Mouse (Mus musculus): Measurements from ENCODE around the gene Radil.

Radil gene

DNA sequence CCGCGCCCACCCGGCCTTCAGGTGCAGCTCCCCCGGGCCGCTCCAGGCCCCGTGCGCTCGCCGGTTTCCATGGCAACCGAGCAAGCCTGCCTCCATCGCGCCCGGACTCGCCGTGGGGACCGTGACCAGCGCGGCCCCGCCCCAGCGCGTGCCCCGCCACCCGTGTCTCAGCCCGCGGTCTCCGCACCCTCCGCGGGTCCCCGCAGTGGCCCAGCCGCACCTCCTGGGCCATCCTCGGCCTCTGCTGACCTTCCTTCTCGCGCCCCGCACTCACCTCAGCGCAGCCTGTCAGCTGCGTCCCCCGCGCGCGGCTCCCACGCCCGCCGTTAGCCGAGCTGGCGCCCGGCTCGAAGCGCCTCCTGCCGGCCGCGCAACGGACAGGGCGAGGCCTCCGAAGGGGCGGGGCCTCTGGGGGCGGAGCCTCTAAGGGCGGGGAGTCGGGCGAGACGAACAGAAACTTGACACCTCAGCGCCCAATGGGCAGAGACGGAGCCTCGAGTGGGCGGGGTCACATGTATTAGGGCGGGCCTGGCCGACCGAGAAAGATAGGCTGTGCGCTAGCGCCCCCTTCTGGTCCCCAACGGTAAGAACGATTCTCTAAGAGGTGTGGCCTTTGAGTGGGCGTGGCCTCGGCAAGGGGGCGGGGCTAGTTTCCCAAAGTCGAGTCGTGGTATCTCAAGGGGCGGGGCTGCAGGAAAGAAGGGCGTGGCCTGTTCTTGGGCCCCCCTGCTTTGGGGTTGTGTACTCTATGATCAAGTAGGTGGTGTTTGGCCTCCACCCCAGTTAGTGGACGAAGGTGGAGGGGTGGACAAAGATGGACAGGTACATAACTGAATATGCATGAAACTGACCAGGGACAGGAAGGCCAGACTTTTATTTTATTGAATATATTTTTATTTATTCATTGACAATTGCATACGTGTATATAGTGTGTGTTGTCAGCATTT, at the start of gene Radil:
Gene Radil (minus strand): TSS at position 393 of the 947 bp plus-strand sequence.
- DNase-seq: peak; percentile 100

DNA sequence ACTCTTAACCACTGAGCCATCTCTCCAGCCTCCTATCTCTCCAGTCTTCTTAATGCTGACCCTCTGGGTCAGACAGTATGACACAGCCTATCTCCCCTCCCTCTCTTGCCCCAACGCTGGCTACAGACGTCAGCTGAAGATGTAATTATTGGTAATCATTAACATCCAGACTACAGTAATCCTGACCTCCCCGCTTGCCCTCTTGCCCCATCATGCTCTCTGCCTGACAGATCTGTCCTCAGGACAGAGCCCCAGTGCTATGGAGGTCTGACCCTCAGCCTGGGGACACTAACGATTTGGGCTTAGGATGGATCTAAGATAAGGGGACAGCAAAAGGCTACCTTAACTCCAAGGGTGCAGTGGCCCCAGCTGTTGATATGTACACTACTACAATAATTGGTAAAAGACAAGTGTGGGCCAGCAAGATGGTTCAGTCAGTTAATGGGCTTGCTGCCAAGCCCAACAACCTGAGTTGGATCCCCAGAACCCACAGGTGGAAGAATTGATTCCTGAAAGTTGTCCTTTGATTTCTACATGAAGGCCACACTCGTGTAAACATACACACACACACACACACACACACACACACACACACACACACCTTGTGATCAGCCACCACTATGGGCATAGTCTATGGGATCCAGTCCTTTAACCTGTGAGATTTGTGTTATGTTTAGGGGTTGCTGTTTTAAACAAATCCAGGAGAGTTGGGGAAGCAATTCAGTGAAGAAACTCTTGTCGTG, 46.9 kb upstream of the Radil start:
- no peak for DNase-seq

- DNase-seq: no peak
These were observed 45.8 kb upstream of the Radil start for GRCm38 (mm10) chr5:142596723-142597122.

- peak; percentile 43 for DNase-seq
These were observed 44.8 kb upstream of the Radil start for GRCm38 (mm10) chr5:142595698-142596097.

GRCm38 (mm10) chr5:142590953-142591616, 40.2 kb upstream of the Radil start:
- no peak for DNase-seq

- no peak for DNase-seq
These were observed 32.8 kb upstream of the Radil start for GRCm38 (mm10) chr5:142583616-142584126.

DNA sequence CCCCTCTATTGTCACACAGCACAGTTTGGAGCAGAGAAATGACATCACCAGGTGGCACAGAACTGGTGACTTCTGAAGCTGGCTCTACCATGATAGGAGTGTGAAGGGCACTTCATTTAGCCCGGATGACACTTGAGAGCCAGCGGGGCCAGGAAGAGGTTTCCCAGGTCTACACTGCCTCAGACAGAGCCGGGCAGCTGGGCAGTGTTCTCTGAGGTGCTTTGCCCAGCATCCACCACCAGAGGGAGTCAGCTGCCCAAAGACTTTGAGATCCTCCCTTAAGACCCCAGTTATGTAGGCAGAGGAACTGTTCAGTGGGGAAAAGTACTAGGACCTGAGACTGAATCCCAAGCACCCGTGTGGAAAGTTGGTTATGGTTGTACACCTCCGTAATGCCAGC, 30.6 kb upstream of the Radil start:
- peak; percentile 63 for DNase-seq

- DNase-seq: no peak
These were observed 27.3 kb upstream of the Radil start for GRCm38 (mm10) chr5:142578192-142578591.

GRCm38 (mm10) chr5:142576832-142577231, 25.9 kb upstream of the Radil start:
- no peak for DNase-seq

GRCm38 (mm10) chr5:142574323-142575057, 23.6 kb upstream of the Radil start:
- no peak for DNase-seq

- no peak for DNase-seq
These were observed 13.7 kb upstream of the Radil start for GRCm38 (mm10) chr5:142564606-142565005.

DNA sequence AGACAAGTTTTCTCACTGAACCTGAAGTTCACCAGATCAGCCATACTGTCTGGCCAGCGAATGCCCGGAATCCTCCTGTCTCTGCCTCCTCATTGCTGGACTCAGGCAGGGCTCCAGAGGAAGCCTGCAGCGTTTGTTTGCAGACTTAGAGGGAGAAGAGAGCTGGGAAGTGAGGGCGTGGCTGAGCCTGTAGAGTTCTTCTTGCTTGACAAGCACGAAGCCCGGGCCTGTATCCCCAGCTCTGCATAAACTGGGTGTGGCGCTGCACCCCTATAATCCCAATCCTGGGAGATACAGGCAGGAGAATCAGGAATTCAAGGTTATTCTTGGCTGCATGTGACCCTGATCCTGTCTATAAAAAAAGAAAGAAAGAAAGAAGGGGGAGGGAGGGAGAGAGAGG, 9.4 kb upstream of the Radil start:
- no peak for DNase-seq

DNA sequence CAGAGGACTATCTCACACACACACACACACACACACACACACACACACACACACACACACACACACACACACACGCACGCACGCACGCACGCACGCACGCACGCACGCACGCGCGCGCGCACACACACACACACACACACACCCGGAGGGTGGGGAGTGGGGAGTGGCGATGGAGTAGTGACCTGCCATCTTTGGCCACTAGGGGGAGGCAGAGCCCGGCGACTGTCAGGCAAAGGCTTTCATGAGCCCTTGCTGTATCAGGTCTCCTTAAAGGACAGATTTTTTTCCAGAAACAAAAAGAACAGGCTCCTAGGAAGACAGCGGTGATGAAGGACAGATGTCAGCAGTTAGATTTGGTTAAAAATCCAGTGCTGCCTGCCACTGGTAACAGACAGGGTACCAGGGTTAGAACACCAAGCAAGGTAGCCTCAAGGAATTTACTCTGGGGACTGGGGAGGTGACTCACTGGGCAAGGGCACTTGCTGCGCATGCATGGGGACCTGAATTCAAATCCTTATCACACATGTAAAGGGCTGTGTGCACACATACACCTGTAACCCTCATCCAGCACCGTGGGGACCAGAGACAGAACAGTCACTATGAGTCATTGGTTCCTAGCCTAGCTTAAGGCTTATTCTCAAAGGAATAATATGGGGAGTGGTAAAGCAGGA, 6.6 kb upstream of the Radil start:
- peak; percentile 89 for DNase-seq

- no peak for DNase-seq
These were observed 5.8 kb upstream of the Radil start for GRCm38 (mm10) chr5:142556721-142557120.

GRCm38 (mm10) chr5:142555866-142556265, 5.0 kb upstream of the Radil start:
- no peak for DNase-seq

- peak; percentile 58 for DNase-seq
These were observed 765 bp downstream of the Radil start for GRCm38 (mm10) chr5:142549961-142550705.

GRCm38 (mm10) chr5:142549441-142549840, 1.5 kb downstream of the Radil start:
- DNase-seq: no peak

- no peak for DNase-seq
These were observed 3.8 kb downstream of the Radil start for GRCm38 (mm10) chr5:142547066-142547465.

- no peak for DNase-seq
These were observed 4.6 kb downstream of the Radil start for GRCm38 (mm10) chr5:142546344-142546743.

GRCm38 (mm10) chr5:142545014-142545795, 5.7 kb downstream of the Radil start:
- no peak for DNase-seq

All from cerebellum, adult 8-10 months (tissue).